Mouse (Mus musculus): ENCODE results near the gene Kcnn3. TPM values are rescaled to one million over a fixed set of nuclear protein-coding genes. Genes with fewer than 3 reads are reported as not detected.
A peak's percentile ranks its signal among the peaks of the same experiment; 100 is the strongest.

The Kcnn3 gene
- polyA plus RNA-seq, 1 experiment: 0.28 TPM

GRCm38 (mm10) chr3:89501486-89501885, 18.5 kb upstream of the Kcnn3 start:
- no peak overlapping the region for H3K27ac ChIP-seq (replicated peaks; ENCODE audit: low read depth, low read length)
- no peaks in the 10 kb centered on the region for H3K4me1 ChIP-seq (ENCODE audit: control insufficient read depth, insufficient read depth, insufficient read length, low read length)
- no peak overlapping the region for H3K4me3 ChIP-seq (ENCODE audit: insufficient read depth, low read depth, low read length)

- Histone ChIP-seq H3K4me3 (ENCODE audit: insufficient read depth, low read depth, low read length) (no peak overlapping the region), H3K27ac (replicated peaks; ENCODE audit: low read depth, low read length) (no peak overlapping the region), H3K4me1 (ENCODE audit: control insufficient read depth, insufficient read depth, insufficient read length, low read length) (no peaks in the 10 kb centered on the region)
These were observed 17.4 kb upstream of the Kcnn3 start for GRCm38 (mm10) chr3:89502551-89502950.

- peaks cover under 1% of the 10 kb centered on the region; the same call in 1 of the 2 replicates for H3K4me1 ChIP-seq (ENCODE audit: control insufficient read depth, insufficient read depth, insufficient read length, low read length)
- H3K27ac ChIP-seq (replicated peaks; ENCODE audit: low read depth, low read length): no peak overlapping the region
- H3K4me3 ChIP-seq (ENCODE audit: insufficient read depth, low read depth, low read length): no peak overlapping the region
These were observed 11.9 kb upstream of the Kcnn3 start for GRCm38 (mm10) chr3:89508041-89508440.

- Histone ChIP-seq H3K4me3 (ENCODE audit: insufficient read depth, low read depth, low read length) (no peak overlapping the region), H3K27ac (replicated peaks; ENCODE audit: low read depth, low read length) (no peak overlapping the region)
These were observed 9.0 kb upstream of the Kcnn3 start for GRCm38 (mm10) chr3:89510979-89511378.

GRCm38 (mm10) chr3:89511400-89511799, 8.6 kb upstream of the Kcnn3 start:
- H3K27ac ChIP-seq (replicated peaks; ENCODE audit: low read depth, low read length): no peak overlapping the region
- peaks cover 3% of the 10 kb centered on the region; the same call in 1 of the 2 replicates for H3K4me1 ChIP-seq (ENCODE audit: control insufficient read depth, insufficient read depth, insufficient read length, low read length)
- H3K4me3 ChIP-seq (ENCODE audit: insufficient read depth, low read depth, low read length): no peak overlapping the region

More at GRCm38 (mm10) chr3:89510979-89511378, 9.0 kb upstream of the Kcnn3 start:
- peaks cover 3% of the 10 kb centered on the region; the same call in 1 of the 2 replicates for H3K4me1 ChIP-seq (ENCODE audit: control insufficient read depth, insufficient read depth, insufficient read length, low read length)

GRCm38 (mm10) chr3:89512225-89512624, 7.7 kb upstream of the Kcnn3 start:
- Histone ChIP-seq H3K4me3 (ENCODE audit: insufficient read depth, low read depth, low read length) (no peak overlapping the region), H3K4me1 (ENCODE audit: control insufficient read depth, insufficient read depth, insufficient read length, low read length) (peaks cover 3% of the 10 kb centered on the region; the same call in 1 of the 2 replicates), H3K27ac (replicated peaks; ENCODE audit: low read depth, low read length) (no peak overlapping the region)

- H3K4me3 ChIP-seq (ENCODE audit: insufficient read depth, low read depth, low read length): no peak overlapping the region
- H3K4me1 ChIP-seq (ENCODE audit: control insufficient read depth, insufficient read depth, insufficient read length, low read length): peaks cover 7% of the 10 kb centered on the region; the same call in 1 of the 2 replicates
- no peak overlapping the region for H3K27ac ChIP-seq (replicated peaks; ENCODE audit: low read depth, low read length)
These were observed 4.5 kb upstream of the Kcnn3 start for GRCm38 (mm10) chr3:89515444-89515843.

GRCm38 (mm10) chr3:89516321-89516720, 3.6 kb upstream of the Kcnn3 start:
- peaks cover 7% of the 10 kb centered on the region; the same call in 1 of the 2 replicates for H3K4me1 ChIP-seq (ENCODE audit: control insufficient read depth, insufficient read depth, insufficient read length, low read length)
- no peak overlapping the region for H3K4me3 ChIP-seq (ENCODE audit: insufficient read depth, low read depth, low read length)
- no peak overlapping the region for H3K27ac ChIP-seq (replicated peaks; ENCODE audit: low read depth, low read length)

GRCm38 (mm10) chr3:89520618-89521502, 896 bp downstream of the Kcnn3 start:
- 0 out of 2 replicates have a peak, but pooled peaks cover 4% of the 10 kb centered on the region for H3K4me1 ChIP-seq (ENCODE audit: control insufficient read depth, insufficient read depth, insufficient read length, low read length)
- H3K27ac ChIP-seq (replicated peaks; ENCODE audit: low read depth, low read length): no peak overlapping the region
- H3K4me3 ChIP-seq (ENCODE audit: insufficient read depth, low read depth, low read length): peak overlapping the region; percentile 35

GRCm38 (mm10) chr3:89521503-89521854, 1.5 kb downstream of the Kcnn3 start:
- Histone ChIP-seq H3K27ac (replicated peaks; ENCODE audit: low read depth, low read length) (no peak overlapping the region), H3K4me3 (ENCODE audit: insufficient read depth, low read depth, low read length) (peak overlapping the region; percentile 29; the same call in 1 of the 2 replicates), H3K4me1 (ENCODE audit: control insufficient read depth, insufficient read depth, insufficient read length, low read length) (0 out of 2 replicates have a peak, but pooled peaks cover 4% of the 10 kb centered on the region)

- Histone ChIP-seq H3K27ac (replicated peaks; ENCODE audit: low read depth, low read length) (no peak overlapping the region), H3K4me3 (ENCODE audit: insufficient read depth, low read depth, low read length) (no peak overlapping the region), H3K4me1 (ENCODE audit: control insufficient read depth, insufficient read depth, insufficient read length, low read length) (0 out of 2 replicates have a peak, but pooled peaks cover 4% of the 10 kb centered on the region)
These were observed 2.6 kb downstream of the Kcnn3 start for GRCm38 (mm10) chr3:89522450-89523128.

GRCm38 (mm10) chr3:89526298-89527090, 6.5 kb downstream of the Kcnn3 start:
- Histone ChIP-seq H3K4me1 (ENCODE audit: control insufficient read depth, insufficient read depth, insufficient read length, low read length) (no peaks in the 10 kb centered on the region), H3K4me3 (ENCODE audit: insufficient read depth, low read depth, low read length) (no peak overlapping the region), H3K27ac (replicated peaks; ENCODE audit: low read depth, low read length) (no peak overlapping the region)

GRCm38 (mm10) chr3:89529796-89530195, 9.8 kb downstream of the Kcnn3 start:
- Histone ChIP-seq H3K27ac (replicated peaks; ENCODE audit: low read depth, low read length) (no peak overlapping the region), H3K4me3 (ENCODE audit: insufficient read depth, low read depth, low read length) (no peak overlapping the region), H3K4me1 (ENCODE audit: control insufficient read depth, insufficient read depth, insufficient read length, low read length) (no peaks in the 10 kb centered on the region)

GRCm38 (mm10) chr3:89534566-89535097, 14.7 kb downstream of the Kcnn3 start:
- Histone ChIP-seq H3K4me3 (ENCODE audit: insufficient read depth, low read depth, low read length) (no peak overlapping the region), H3K4me1 (ENCODE audit: control insufficient read depth, insufficient read depth, insufficient read length, low read length) (no peaks in the 10 kb centered on the region), H3K27ac (replicated peaks; ENCODE audit: low read depth, low read length) (no peak overlapping the region)
